Mouse (Mus musculus) embryonic facial prominence, embryonic 11.5 days (tissue): Measurements from ENCODE around the gene Vax2. TPM values are rescaled to one million over a fixed set of nuclear protein-coding genes. Genes with fewer than 3 reads are reported as not detected.

Experiments used
- ATAC-seq: fragments of 200-750 bp; cut with Nextera tagmentation; replicated peaks from 2 replicates; pipeline ENCODE4 v1.8.0; 2017; ENCODE audit warnings: low read depth; ENCODE audit not compliant: insufficient number of reproducible peaks, low FRiP score, low TSS enrichment
- DNase-seq: peaks from one replicate; pipeline ENCODE4 v3.0.0-alpha.2; 2015; ENCODE audit warnings: low spot score
- H3K27ac ChIP-seq: fragments of 300-500 bp; sonication (generic); replicated peaks from 2 replicates; pipeline ENCODE4 v1.5.1; 2014; ENCODE audit warnings: mild to moderate bottlenecking, low read depth, low read length, control low read depth
- H3K27me3 ChIP-seq: fragments of 300-500 bp; sonication (generic); 2 replicates; pipeline ENCODE4 v1.6.1; 2014; ENCODE audit warnings: mild to moderate bottlenecking, low read length, moderate library complexity, mixed read lengths; ENCODE audit not compliant: control insufficient read depth, insufficient read depth
- H3K36me3 ChIP-seq: fragments of 300-500 bp; sonication (generic); replicated peaks from 2 replicates; pipeline ENCODE4 v1.6.1; 2014; ENCODE audit warnings: low read depth, mild to moderate bottlenecking, low read length, moderate library complexity, mixed read lengths; ENCODE audit not compliant: control insufficient read depth, insufficient read depth
- H3K4me1 ChIP-seq: fragments of 300-500 bp; sonication (generic); 2 replicates; pipeline ENCODE4 v1.6.1; 2014; ENCODE audit warnings: low read length, mixed read lengths; ENCODE audit not compliant: control insufficient read depth, insufficient read depth
- H3K4me2 ChIP-seq: fragments of 300-500 bp; sonication (generic); 2 replicates; pipeline ENCODE4 v1.6.1; 2014; ENCODE audit warnings: low read depth, mild to moderate bottlenecking, control low read depth, low read length, moderate library complexity
- H3K4me3 ChIP-seq: fragments of 300-500 bp; sonication (generic); 2 replicates; pipeline ENCODE4 v1.5.1; 2014; ENCODE audit warnings: low read depth, low read length, control low read depth
- H3K9ac ChIP-seq: fragments of 300-500 bp; sonication (generic); replicated peaks from 2 replicates; pipeline ENCODE4 v1.6.1; 2014; ENCODE audit warnings: mild to moderate bottlenecking, control low read depth, low read length
- H3K9me3 ChIP-seq: fragments of 300-500 bp; sonication (generic); replicated peaks from 2 replicates; pipeline ENCODE4 v1.6.1; 2016; ENCODE audit warnings: mild to moderate bottlenecking, low read length, inconsistent platforms, mixed read lengths; ENCODE audit not compliant: control insufficient read depth
- WGBS: fragments of 180-500 bp; shearing (Covaris S2); extraction: QIAGEN DNeasy Blood & Tissue Kit; methylation state at CpG from one replicate; pipeline ENCODE4 v1.1.7; 2014; 5-methylcytosine and 5-hydroxymethylcytosine counted together
- polyA plus RNA-seq: library from polyadenylated mRNA; unstranded; fragments of >200 nt; fragmentation: Nextera tagmentation; extraction: Ambion mirVana; gene quantifications from 2 replicates; pipeline ENCODE4 v1.2.1, GENCODE M21; 2014

Vax2 gene
- polyA plus RNA-seq, 1 experiment from 2014 or later, result 2.0 TPM

DNA sequence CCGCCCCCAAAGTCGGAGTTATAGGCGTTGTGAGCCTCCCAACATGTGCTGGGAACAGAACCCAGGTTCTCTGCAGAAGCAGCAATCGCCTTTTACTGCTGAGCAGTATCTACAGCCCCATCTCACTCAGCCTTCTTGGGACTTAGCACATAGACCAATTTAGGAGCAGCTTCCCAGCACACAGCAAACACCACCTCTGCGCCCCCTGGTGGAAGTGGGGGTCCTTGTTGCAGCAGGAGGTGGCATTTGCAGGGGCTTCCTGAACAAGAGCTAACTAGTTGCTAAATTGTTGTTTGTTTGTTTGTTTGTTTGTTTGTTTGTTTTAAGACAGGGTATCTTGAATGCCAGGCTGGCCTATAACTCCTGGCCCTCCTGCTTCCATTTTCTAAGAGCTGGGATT is 20.1 kb downstream of the Vax2 start:
- 30% methylated on average over 5 of the region's 5 CpGs for WGBS
- ATAC-seq (no peak), DNase-seq (peak; percentile 78)
- Histone ChIP-seq H3K4me1 (no peaks in the 10 kb centered on the region), H3K9ac (no peak overlapping the region), H3K27me3 (no peaks in the 10 kb centered on the region), H3K9me3 (no peaks in the 10 kb centered on the region), H3K36me3 (no peaks in the 10 kb centered on the region), H3K4me2 (no peak overlapping the region), H3K27ac (no peak overlapping the region), H3K4me3 (no peak overlapping the region)

- DNase-seq (no peak), ATAC-seq (no peak)
- Histone ChIP-seq H3K4me2 (no peak overlapping the region), H3K27ac (no peak overlapping the region), H3K36me3 (no peaks in the 10 kb centered on the region), H3K9ac (no peak overlapping the region), H3K27me3 (no peaks in the 10 kb centered on the region), H3K4me3 (no peak overlapping the region), H3K9me3 (no peaks in the 10 kb centered on the region), H3K4me1 (no peaks in the 10 kb centered on the region)
- 37% methylated on average over 13 of the region's 13 CpGs for WGBS
Measured at GRCm38 (mm10) chr6:83737311-83737710, 26.2 kb downstream of the Vax2 start.

GRCm38 (mm10) chr6:83738596-83738995 is 27.5 kb downstream of the Vax2 start:
- Histone ChIP-seq H3K9me3 (no peaks in the 10 kb centered on the region), H3K4me2 (no peak overlapping the region), H3K9ac (no peak overlapping the region), H3K27ac (no peak overlapping the region), H3K4me3 (no peak overlapping the region), H3K27me3 (no peaks in the 10 kb centered on the region), H3K36me3 (no peaks in the 10 kb centered on the region), H3K4me1 (no peaks in the 10 kb centered on the region)
- 67% methylated on average over 6 of the region's 6 CpGs for WGBS
- ATAC-seq (no peak), DNase-seq (no peak)

GRCm38 (mm10) chr6:83742761-83743160 is 31.7 kb downstream of the Vax2 start, which contains the start of gene Atp6v1b1:
TSS of gene Atp6v1b1 (plus strand) at chr6:83742990.
- H3K9me3 ChIP-seq, result no peaks in the 10 kb centered on the region
- no peak within 1 kb of the TSS for H3K27ac ChIP-seq
- H3K36me3 ChIP-seq, result no peaks in the 10 kb centered on the region
- 56% methylated on average over 5 of the region's 5 CpGs for WGBS
- ATAC-seq, result no peak
- no peak within 1 kb of the TSS for H3K4me2 ChIP-seq
- H3K27me3 ChIP-seq, result no peaks in the 10 kb centered on the region
- H3K4me1 ChIP-seq, result no peaks in the 10 kb centered on the region
- H3K4me3 ChIP-seq, result no peak within 1 kb of the TSS
- no peak within 1 kb of the TSS for H3K9ac ChIP-seq
- no peak for DNase-seq

DNA sequence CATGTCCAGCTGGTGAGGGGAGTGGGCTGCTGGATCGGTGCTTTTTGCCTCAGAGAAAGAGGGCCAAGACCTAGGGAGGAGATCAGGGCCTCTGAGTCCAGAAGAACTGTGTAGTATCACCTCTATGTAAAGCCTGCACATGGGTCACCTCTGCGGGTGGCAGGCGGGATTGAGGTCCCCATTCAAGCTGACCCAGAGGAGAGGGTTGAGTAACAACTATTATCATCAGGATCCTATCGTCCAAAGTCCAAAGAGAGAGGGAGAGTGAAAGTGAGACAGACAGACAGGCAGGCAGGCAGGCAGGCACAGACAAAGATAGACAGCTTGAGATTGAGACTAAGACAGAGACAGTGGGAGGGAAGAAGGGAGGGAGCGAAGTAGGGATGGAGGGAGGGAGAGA is 32.1 kb downstream of the Vax2 start:
- H3K9me3 ChIP-seq, result no peaks in the 10 kb centered on the region
- H3K4me1 ChIP-seq, result no peaks in the 10 kb centered on the region
- no peak overlapping the region for H3K4me3 ChIP-seq
- ATAC-seq, result no peak
- no peaks in the 10 kb centered on the region for H3K36me3 ChIP-seq
- no peak overlapping the region for H3K9ac ChIP-seq
- 58% methylated on average over 5 of the region's 5 CpGs for WGBS
- no peak for DNase-seq
- H3K4me2 ChIP-seq, result no peak overlapping the region
- no peak overlapping the region for H3K27ac ChIP-seq
- no peaks in the 10 kb centered on the region for H3K27me3 ChIP-seq

DNA sequence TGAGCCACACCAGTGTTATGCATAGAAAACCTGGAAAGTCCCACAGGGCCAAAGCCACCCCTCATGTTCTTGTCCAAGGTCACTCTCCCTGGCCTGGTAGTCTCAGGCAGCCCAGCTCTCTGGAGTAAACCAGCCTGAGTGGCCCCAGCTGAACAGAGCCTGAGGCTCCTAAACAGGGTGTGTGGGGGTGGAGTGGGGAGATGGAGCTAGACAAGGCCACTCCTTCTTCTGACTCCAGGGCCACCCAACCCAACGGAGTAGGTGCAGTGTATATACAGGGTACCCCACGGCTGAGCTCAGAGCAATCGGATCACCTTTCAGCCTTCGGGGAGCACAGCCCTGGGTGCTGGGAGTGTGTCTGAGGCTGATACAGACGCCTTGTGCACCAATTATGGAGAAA is 33.1 kb downstream of the Vax2 start:
- 67% methylated on average over 5 of the region's 5 CpGs for WGBS
- Histone ChIP-seq H3K36me3 (no peaks in the 10 kb centered on the region), H3K9me3 (no peaks in the 10 kb centered on the region), H3K4me1 (no peaks in the 10 kb centered on the region), H3K4me2 (no peak overlapping the region), H3K27ac (no peak overlapping the region), H3K9ac (no peak overlapping the region), H3K4me3 (no peak overlapping the region), H3K27me3 (no peaks in the 10 kb centered on the region)
- no peak for ATAC-seq
- no peak for DNase-seq

GRCm38 (mm10) chr6:83744557-83744956 is 33.5 kb downstream of the Vax2 start:
- no peak overlapping the region for H3K27ac ChIP-seq
- H3K9me3 ChIP-seq, result no peaks in the 10 kb centered on the region
- no peak overlapping the region for H3K9ac ChIP-seq
- no peak overlapping the region for H3K4me2 ChIP-seq
- H3K27me3 ChIP-seq, result no peaks in the 10 kb centered on the region
- H3K4me1 ChIP-seq, result no peaks in the 10 kb centered on the region
- no peaks in the 10 kb centered on the region for H3K36me3 ChIP-seq
- ATAC-seq (no peak), DNase-seq (no peak)
- no peak overlapping the region for H3K4me3 ChIP-seq
- WGBS, result 66% methylated on average over 5 of the region's 5 CpGs

- Histone ChIP-seq H3K4me3 (no peak overlapping the region), H3K36me3 (no peaks in the 10 kb centered on the region), H3K4me2 (no peak overlapping the region), H3K9me3 (no peaks in the 10 kb centered on the region), H3K27ac (no peak overlapping the region), H3K4me1 (no peaks in the 10 kb centered on the region), H3K27me3 (no peaks in the 10 kb centered on the region), H3K9ac (no peak overlapping the region)
- ATAC-seq (no peak), DNase-seq (no peak)
- WGBS, result 35% methylated on average over 2 of the region's 2 CpGs
Measured at GRCm38 (mm10) chr6:83745466-83745865, 34.4 kb downstream of the Vax2 start.
